Mouse (Mus musculus) heart, embryonic 14.5 days (tissue): Measurements from ENCODE around the gene Bet1. TPM values are rescaled to one million over a fixed set of nuclear protein-coding genes. Genes with fewer than 3 reads are reported as not detected.

Experiments
- ATAC-seq: fragments of 200-750 bp; cut with Nextera tagmentation; 2 replicates; pipeline ENCODE4 v1.8.0; 2017; ENCODE audit warnings: low read depth, moderate TSS enrichment; ENCODE audit not compliant: insufficient number of reproducible peaks, insufficient read depth, low FRiP score
- H3K27ac ChIP-seq, 2 experiments: fragments of 200-500 bp in 1 of 2; fragments of 300-500 bp in 1 of 2; sonication (generic) in 1 of 2; replicated peaks in 1 of 2; 2 replicates each; pipeline ENCODE4 v1.5.1; 2012 to 2014; ENCODE audit warnings: low read depth in 2 of 2, low read length in 2 of 2, control low read depth in 1 of 2, mild to moderate bottlenecking in 1 of 2, mixed read lengths in 1 of 2; ENCODE audit not compliant: control insufficient read depth in 1 of 2, insufficient read depth in 1 of 2
- H3K27me3 ChIP-seq: fragments of 300-500 bp; sonication (generic); 2 replicates; pipeline ENCODE4 v1.6.1; 2014; ENCODE audit warnings: mild to moderate bottlenecking, low read length, control low read depth; ENCODE audit not compliant: control insufficient read depth, insufficient read depth
- H3K36me3 ChIP-seq: fragments of 300-500 bp; sonication (generic); 2 replicates; pipeline ENCODE4 v1.6.1; 2014; ENCODE audit warnings: mild to moderate bottlenecking, control low read depth, low read length, mixed read lengths; ENCODE audit not compliant: control insufficient read depth, insufficient read depth
- H3K4me1 ChIP-seq, 2 experiments: fragments of 200-500 bp in 1 of 2; fragments of 300-500 bp in 1 of 2; sonication (generic) in 1 of 2; 2 replicates each; pipeline ENCODE4 v1.6.1; 2012 to 2014; ENCODE audit warnings: low read length in 2 of 2, control low read depth in 1 of 2, mixed read lengths in 1 of 2; ENCODE audit not compliant: control insufficient read depth in 2 of 2, insufficient read depth in 2 of 2
- H3K4me2 ChIP-seq: fragments of 300-500 bp; sonication (generic); 2 replicates; pipeline ENCODE4 v1.6.1; 2014; ENCODE audit warnings: mild to moderate bottlenecking, low read length
- H3K4me3 ChIP-seq, 2 experiments: fragments of 200-500 bp in 1 of 2; fragments of 300-500 bp in 1 of 2; sonication (generic) in 1 of 2; 2 replicates each; pipeline ENCODE4 v1.5.1; 2012 to 2014; ENCODE audit warnings: low read length in 2 of 2, mild to moderate bottlenecking in 2 of 2, control low read depth in 1 of 2, low read depth in 1 of 2, moderate library complexity in 1 of 2; ENCODE audit not compliant: control insufficient read depth in 1 of 2, insufficient read depth in 1 of 2
- H3K9ac ChIP-seq: fragments of 300-500 bp; sonication (generic); 2 replicates; pipeline ENCODE4 v1.6.1; 2014; ENCODE audit warnings: mild to moderate bottlenecking, low read length
- H3K9me3 ChIP-seq: fragments of 300-500 bp; sonication (generic); 2 replicates; pipeline ENCODE4 v1.6.1; 2016; ENCODE audit warnings: low read length, control low read depth; ENCODE audit not compliant: control insufficient read depth
- WGBS: fragments of 180-500 bp; shearing (Covaris S2); extraction: QIAGEN DNeasy Blood & Tissue Kit; methylation state at CpG from one replicate; pipeline ENCODE4 v1.1.7; 2014; 5-methylcytosine and 5-hydroxymethylcytosine counted together
- polyA plus RNA-seq: library from polyadenylated mRNA; unstranded; fragments of >200 nt; fragmentation: Nextera tagmentation; extraction: Ambion mirVana; gene quantifications from 2 replicates; pipeline ENCODE4 v1.2.1, GENCODE M21; 2014

Bet1 gene
- polyA plus RNA-seq, 1 experiment from 2014 or later, result 48.1 TPM

DNA sequence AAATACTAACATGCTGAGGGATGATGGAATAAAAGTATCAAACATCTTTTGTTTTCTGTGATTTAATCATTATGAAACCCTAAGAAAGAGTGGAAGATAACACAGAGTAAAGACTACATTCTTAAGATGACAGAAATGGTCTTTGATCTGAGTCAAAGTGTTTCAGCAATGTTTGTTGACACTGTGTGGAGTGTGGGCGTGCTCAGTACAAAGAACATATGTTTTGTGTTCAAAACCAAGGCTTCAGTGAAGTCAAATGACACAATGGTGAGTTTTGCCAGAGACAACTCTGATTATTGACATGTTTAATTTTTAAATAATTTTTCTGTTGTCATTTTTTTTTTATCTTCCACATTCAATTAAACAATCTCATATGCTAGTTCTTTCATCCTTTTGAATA is 33.9 kb downstream of the Bet1 start:
- Histone ChIP-seq H3K36me3 (no peaks in the 10 kb centered on the region), H3K27me3 (no peaks in the 10 kb centered on the region), H3K4me2 (no peak overlapping the region), H3K4me1 (no peaks in the 10 kb centered on the region), H3K4me3 (no peak overlapping the region), H3K9ac (no peak overlapping the region), H3K27ac (no peak overlapping the region), H3K9me3 (no peaks in the 10 kb centered on the region)
- 48% methylated on average over 1 of the region's 1 CpGs for WGBS
- no peak for ATAC-seq

GRCm38 (mm10) chr6:4047200-4047599 is 39.6 kb downstream of the Bet1 start:
- 89% methylated on average over 1 of the region's 1 CpGs for WGBS
- Histone ChIP-seq H3K9me3 (no peaks in the 10 kb centered on the region), H3K4me2 (no peak overlapping the region), H3K27me3 (no peaks in the 10 kb centered on the region), H3K27ac (no peak overlapping the region), H3K4me3 (no peak overlapping the region), H3K36me3 (no peaks in the 10 kb centered on the region), H3K9ac (no peak overlapping the region), H3K4me1 (no peaks in the 10 kb centered on the region)
- ATAC-seq, result no peak

GRCm38 (mm10) chr6:4041821-4042220 is 45.0 kb downstream of the Bet1 start:
- no peak overlapping the region for H3K4me2 ChIP-seq
- H3K9ac ChIP-seq, result no peak overlapping the region
- H3K4me3 ChIP-seq, result no peak overlapping the region
- H3K27ac ChIP-seq, result no peak overlapping the region
- no peaks in the 10 kb centered on the region for H3K4me1 ChIP-seq
- 50% methylated on average over 1 of the region's 1 CpGs for WGBS
- H3K9me3 ChIP-seq, result no peaks in the 10 kb centered on the region
- H3K27me3 ChIP-seq, result no peaks in the 10 kb centered on the region
- no peak for ATAC-seq
- H3K36me3 ChIP-seq, result no peaks in the 10 kb centered on the region

DNA sequence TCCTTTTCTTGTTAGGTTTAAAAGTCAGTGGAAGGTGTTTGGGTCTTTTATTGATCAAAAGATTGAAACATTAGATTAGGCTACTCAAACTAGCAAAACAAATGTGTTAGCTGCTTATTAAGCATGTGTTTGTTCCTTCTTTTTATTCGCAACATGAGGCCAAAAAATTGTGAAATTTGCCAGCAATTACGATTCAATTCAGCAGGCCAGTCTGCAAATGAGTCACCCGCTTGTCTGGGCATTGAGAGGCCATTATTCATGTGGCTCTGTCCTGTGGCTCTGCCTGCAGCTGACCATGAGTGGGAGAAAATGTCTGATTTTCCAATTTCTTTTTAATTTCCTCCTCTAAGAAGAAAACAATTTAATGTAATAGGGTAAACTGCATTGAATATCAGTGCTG is 55.8 kb downstream of the Bet1 start:
- H3K9ac ChIP-seq, result no peak overlapping the region
- H3K9me3 ChIP-seq, result no peaks in the 10 kb centered on the region
- no peak overlapping the region for H3K27ac ChIP-seq
- no peak overlapping the region for H3K4me2 ChIP-seq
- no peak overlapping the region for H3K4me3 ChIP-seq
- H3K4me1 ChIP-seq, result no peaks in the 10 kb centered on the region
- WGBS, result 82% methylated on average over 3 of the region's 3 CpGs
- ATAC-seq, result no peak
- no peaks in the 10 kb centered on the region for H3K27me3 ChIP-seq
- no peaks in the 10 kb centered on the region for H3K36me3 ChIP-seq

Other genes starting within 250 kb of the Bet1 start
- gene Tfpi2, start 98.1 kb downstream of the Bet1 start, polyA plus RNA-seq, result 5.0 and 5.7 TPM in 2 replicates
- gene Gngt1, start 93.2 kb downstream of the Bet1 start, polyA plus RNA-seq, result not detected in 2 replicates
- 119 and 123 TPM in 2 replicates for gene Gng11, start 83.1 kb downstream of the Bet1 start, polyA plus RNA-seq